Mouse (Mus musculus): Measurements from ENCODE around the gene Spag5. TPM values are rescaled to one million over a fixed set of nuclear protein-coding genes. Genes with fewer than 3 reads are reported as not detected.

Gene Spag5
- polyA plus RNA-seq, 1 experiment from 2014 or later = 41.8 TPM

DNA sequence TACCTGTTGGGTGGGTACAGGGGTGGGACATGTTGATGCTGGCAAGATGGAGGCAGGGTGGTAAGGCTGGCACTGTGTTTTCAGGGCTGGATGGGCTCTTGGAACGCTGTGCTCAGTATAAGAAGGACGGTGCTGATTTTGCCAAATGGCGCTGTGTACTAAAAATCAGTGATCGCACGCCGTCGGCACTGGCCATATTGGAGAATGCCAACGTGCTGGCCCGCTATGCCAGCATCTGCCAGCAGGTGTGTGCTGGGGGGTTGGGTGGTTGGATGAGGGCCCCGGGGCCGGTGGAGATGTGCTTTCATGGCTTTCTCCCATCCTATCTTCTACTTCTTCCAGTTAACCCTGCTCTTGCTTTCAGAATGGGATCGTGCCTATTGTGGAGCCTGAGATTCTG, 23.6 kb downstream of the Spag5 start:
- Histone ChIP-seq H3K36me3 (ENCODE audit: poor library complexity, severe bottlenecking) (peaks cover 36% of the 10 kb centered on the region), H3K27ac (0 out of 2 replicates have a peak overlapping the region, but pooled peaks have one; percentile 69), H3K9ac (no peak overlapping the region), H3K4me3 (peak overlapping the region; percentile 35; the same call in 1 of the 2 replicates), H3K4me2 (peak overlapping the region; percentile 54), H3K27me3 (no peaks in the 10 kb centered on the region), H3K9me3 (replicated peaks) (no peaks in the 10 kb centered on the region), H3K4me1 (peaks cover 56% of the 10 kb centered on the region)
- 97% methylated on average over 12 of the region's 12 CpGs for WGBS
- no peak for ATAC-seq

DNA sequence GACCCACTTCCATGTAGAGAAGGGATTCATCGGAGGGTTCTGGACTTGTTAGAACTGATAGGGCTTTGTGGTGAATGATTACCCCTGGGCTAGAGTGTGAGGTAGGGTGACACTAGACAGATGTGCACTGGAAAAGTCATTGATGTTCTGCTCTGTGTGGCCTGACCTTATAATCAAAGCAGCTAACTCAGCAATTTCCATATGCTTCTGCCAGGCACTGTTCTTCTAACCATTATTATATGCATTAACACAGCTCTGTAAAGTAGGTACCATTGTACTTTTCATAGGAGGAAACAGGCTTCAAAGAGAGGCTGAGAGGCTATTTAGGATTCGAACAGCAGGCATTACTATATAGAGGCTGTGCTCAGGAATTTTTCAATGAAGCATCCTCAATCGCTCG, 25.9 kb downstream of the Spag5 start:
- no peaks in the 10 kb centered on the region for H3K27me3 ChIP-seq
- no peak overlapping the region; the same call in 1 of the 2 replicates for H3K4me3 ChIP-seq
- H3K27ac ChIP-seq = no peak overlapping the region
- no peaks in the 10 kb centered on the region for H3K9me3 ChIP-seq (replicated peaks)
- no peak overlapping the region for H3K9ac ChIP-seq
- 92% methylated on average over 4 of the region's 4 CpGs for WGBS
- ATAC-seq = no peak
- H3K4me1 ChIP-seq = peaks cover 44% of the 10 kb centered on the region
- H3K4me2 ChIP-seq = no peak overlapping the region
- H3K36me3 ChIP-seq (ENCODE audit: poor library complexity, severe bottlenecking) = peaks cover 18% of the 10 kb centered on the region

DNA sequence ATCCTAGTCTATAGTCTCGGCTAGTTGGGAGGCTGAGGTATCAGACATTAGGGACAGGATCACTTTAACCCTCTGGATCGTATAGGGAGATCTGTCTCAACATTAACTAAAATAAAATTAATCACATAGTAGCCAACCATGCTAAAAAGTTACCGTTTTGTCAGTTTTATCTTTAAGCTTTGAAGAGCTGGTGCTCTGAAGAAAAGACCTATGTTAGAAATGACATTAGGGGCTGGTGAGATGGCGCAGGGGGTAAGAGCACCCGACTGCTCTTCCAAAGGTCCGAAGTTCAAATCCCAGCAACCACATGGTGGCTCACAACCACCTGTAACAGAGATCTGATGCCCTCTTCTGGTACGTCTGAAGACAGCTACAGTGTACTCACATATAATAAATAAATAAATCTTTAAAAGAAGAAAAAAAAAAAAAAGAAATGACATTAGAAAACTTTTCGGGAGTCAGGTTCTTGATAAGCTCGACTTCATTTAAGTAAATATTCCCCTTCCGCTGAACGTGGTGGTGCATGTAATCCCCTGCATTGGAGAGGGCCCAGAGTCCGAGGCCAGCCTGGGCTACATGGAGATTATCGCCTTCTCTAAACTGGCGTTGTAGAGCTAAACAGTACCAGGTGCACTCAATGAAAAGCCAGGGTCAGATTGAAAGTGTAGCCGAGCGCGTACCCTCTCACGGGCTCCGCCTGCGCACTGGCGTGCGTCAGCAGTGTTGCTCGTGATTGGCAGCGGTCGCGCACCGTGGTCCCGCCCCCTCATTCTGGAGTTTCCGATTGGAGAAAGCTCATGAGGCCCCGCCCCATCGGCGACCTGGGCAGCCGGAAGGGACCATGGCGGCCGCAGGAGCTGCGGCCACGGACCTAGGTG, 26.5 kb downstream of the Spag5 start, which contains the start of gene Pigs:
Pigs (plus strand) TSS at position 782 of the 878 bp plus-strand sequence.
- Histone ChIP-seq H3K4me2 (peak within 1 kb of the TSS; percentile 97), H3K4me1 (peaks cover 38% of the 10 kb centered on the region), H3K9ac (peak within 1 kb of the TSS; percentile 90), H3K4me3 (peak within 1 kb of the TSS; percentile 79), H3K27me3 (no peaks in the 10 kb centered on the region), H3K27ac (peak within 1 kb of the TSS; percentile 7; the same call in 1 of the 2 replicates), H3K36me3 (ENCODE audit: poor library complexity, severe bottlenecking) (peaks cover 24% of the 10 kb centered on the region), H3K9me3 (replicated peaks) (no peaks in the 10 kb centered on the region)
- peak; percentile 97 for ATAC-seq
- WGBS = 14% methylated on average over 37 of the region's 37 CpGs

DNA sequence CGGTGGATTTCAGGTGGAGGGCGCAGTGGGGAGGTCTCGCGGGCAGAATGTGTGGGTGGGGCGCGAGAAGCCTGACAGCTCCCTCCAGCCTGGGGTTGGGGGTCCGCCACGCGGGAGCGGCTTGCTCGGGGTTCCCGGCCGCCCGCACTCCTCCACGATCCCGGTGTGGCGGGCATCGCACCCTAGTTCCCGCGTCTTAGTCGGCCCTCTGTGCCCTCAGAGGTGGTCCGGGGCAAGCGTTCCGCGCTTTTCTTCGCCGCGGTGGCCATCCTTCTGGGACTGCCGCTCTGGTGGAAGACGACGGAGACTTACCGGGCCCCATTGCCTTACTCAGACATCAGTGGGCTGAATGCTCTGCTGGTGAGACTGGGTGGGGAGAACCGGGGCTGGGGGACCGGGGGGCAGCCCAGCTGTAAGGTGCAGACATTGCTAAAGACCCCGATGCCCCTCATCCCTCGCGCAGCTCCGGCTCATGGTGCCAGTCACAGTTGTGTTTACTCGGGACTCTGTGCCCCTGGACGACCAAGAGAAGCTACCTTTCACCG, 27.3 kb downstream of the Spag5 start:
- H3K27ac ChIP-seq = 0 out of 2 replicates have a peak overlapping the region, but pooled peaks have one; percentile 7
- H3K36me3 ChIP-seq (ENCODE audit: poor library complexity, severe bottlenecking) = peaks cover 31% of the 10 kb centered on the region
- H3K4me3 ChIP-seq = peak overlapping the region; percentile 79
- H3K4me1 ChIP-seq = peaks cover 31% of the 10 kb centered on the region
- under 1% methylated on average over 29 of the region's 41 CpGs for WGBS
- H3K4me2 ChIP-seq = peak overlapping the region; percentile 97
- H3K27me3 ChIP-seq = no peaks in the 10 kb centered on the region
- no peaks in the 10 kb centered on the region for H3K9me3 ChIP-seq (replicated peaks)
- peak; percentile 62 for ATAC-seq
- H3K9ac ChIP-seq = peak overlapping the region; percentile 90

DNA sequence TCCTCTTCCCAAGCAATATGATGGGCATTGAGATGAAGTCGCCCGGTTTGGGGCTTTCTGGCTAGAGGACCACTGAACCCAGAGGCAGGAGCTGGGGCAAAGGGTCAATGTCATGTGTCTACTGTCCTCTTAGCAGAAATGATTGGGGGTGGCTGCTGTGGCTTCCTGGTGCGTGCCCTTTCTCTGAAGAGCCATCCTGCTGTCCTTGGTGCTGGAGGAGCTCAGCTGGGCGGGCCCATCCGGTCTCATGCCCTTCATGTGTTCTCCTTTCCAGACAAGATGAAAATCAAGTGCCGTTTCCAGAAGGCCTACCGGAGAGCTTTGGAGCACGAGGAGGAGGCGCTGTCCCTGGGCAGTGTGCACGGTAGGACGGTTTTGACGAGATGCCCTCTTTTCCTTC, 31.3 kb downstream of the Spag5 start:
- WGBS = 96% methylated on average over 12 of the region's 12 CpGs
- no peak overlapping the region for H3K4me3 ChIP-seq
- H3K4me2 ChIP-seq = no peak overlapping the region
- no peak overlapping the region for H3K9ac ChIP-seq
- peaks cover 55% of the 10 kb centered on the region for H3K36me3 ChIP-seq (ENCODE audit: poor library complexity, severe bottlenecking)
- H3K27me3 ChIP-seq = no peaks in the 10 kb centered on the region
- no peaks in the 10 kb centered on the region for H3K9me3 ChIP-seq (replicated peaks)
- H3K27ac ChIP-seq = no peak overlapping the region
- ATAC-seq = no peak
- H3K4me1 ChIP-seq = peaks cover 12% of the 10 kb centered on the region

DNA sequence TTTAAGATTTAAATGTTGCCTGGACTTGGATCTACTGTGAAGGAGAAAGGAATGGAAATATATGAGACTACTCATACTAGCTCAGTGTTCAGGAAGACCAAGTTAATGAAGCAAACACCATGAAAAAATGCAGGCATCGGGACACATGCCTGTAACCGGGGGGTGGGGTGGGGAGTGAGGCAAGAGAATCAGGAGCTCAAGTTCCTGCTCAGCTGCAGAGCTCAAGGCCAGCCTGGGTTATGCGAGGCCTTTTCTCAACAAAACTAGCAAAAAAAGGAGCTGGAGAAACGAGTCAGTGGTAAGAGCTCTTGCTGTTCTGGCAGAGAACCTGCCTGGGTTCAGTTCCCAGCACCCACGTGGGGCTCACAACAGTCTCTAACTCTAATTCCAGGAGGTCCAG, 32.7 kb downstream of the Spag5 start:
- H3K27me3 ChIP-seq = no peaks in the 10 kb centered on the region
- H3K4me1 ChIP-seq = peaks cover 8% of the 10 kb centered on the region
- H3K27ac ChIP-seq = no peak overlapping the region
- no peak overlapping the region for H3K4me2 ChIP-seq
- no peaks in the 10 kb centered on the region for H3K9me3 ChIP-seq (replicated peaks)
- WGBS = 92% methylated on average over 5 of the region's 5 CpGs
- no peak overlapping the region for H3K9ac ChIP-seq
- ATAC-seq = no peak
- H3K4me3 ChIP-seq = no peak overlapping the region
- H3K36me3 ChIP-seq (ENCODE audit: poor library complexity, severe bottlenecking) = peaks cover 67% of the 10 kb centered on the region

DNA sequence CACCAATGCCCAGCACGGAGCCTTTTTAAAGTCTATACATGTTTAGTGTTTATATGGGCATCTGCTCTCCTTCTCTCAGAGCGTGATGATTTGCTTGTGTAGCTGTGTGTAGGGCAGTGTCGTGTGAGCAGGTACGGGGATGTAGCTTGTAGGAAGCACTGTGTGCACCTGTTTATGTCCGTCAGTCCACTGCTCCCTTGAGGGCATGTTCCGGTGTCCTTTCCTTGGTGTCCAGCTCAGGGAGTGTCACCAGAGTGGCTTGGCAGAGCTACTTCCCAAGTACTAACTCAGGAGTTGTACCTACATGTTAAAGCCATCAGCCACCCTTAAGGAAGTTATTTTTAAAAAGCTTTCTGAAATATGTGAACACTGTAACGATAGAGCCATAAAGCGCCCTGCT, 35.7 kb downstream of the Spag5 start:
- Histone ChIP-seq H3K27me3 (no peaks in the 10 kb centered on the region), H3K36me3 (ENCODE audit: poor library complexity, severe bottlenecking) (peaks cover 96% of the 10 kb centered on the region), H3K4me3 (no peak overlapping the region), H3K9ac (no peak overlapping the region), H3K9me3 (replicated peaks) (no peaks in the 10 kb centered on the region), H3K27ac (no peak overlapping the region), H3K4me1 (no peaks in the 10 kb centered on the region), H3K4me2 (no peak overlapping the region)
- ATAC-seq = no peak
- 94% methylated on average over 8 of the region's 8 CpGs for whole genome bisulfite sequencing

DNA sequence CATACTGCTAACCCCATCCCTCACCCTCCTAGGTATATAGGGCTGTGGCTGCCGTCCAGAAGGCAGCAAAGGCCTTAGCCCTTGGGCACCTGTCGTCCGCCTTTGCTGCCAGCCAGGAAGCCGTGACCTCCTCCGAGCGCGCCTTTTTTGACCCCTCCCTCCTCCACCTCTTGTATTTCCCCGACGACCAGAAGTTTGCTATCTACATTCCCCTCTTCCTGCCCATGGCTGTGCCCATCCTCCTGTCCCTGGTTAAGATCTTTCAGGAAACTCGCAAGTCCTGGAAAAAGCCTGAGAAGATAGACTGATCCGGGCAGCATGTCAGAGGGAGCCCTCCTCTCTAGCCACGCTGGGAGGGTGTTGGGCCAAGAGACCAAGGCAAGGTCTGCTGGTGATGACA, 40.4 kb downstream of the Spag5 start:
- Histone ChIP-seq H3K9me3 (replicated peaks) (no peaks in the 10 kb centered on the region), H3K9ac (no peak overlapping the region), H3K4me3 (no peak overlapping the region), H3K36me3 (ENCODE audit: poor library complexity, severe bottlenecking) (peaks cover 50% of the 10 kb centered on the region), H3K4me1 (peaks cover 35% of the 10 kb centered on the region), H3K4me2 (no peak overlapping the region), H3K27me3 (no peaks in the 10 kb centered on the region), H3K27ac (no peak overlapping the region)
- ATAC-seq = no peak
- 89% methylated on average over 12 of the region's 12 CpGs for WGBS

DNA sequence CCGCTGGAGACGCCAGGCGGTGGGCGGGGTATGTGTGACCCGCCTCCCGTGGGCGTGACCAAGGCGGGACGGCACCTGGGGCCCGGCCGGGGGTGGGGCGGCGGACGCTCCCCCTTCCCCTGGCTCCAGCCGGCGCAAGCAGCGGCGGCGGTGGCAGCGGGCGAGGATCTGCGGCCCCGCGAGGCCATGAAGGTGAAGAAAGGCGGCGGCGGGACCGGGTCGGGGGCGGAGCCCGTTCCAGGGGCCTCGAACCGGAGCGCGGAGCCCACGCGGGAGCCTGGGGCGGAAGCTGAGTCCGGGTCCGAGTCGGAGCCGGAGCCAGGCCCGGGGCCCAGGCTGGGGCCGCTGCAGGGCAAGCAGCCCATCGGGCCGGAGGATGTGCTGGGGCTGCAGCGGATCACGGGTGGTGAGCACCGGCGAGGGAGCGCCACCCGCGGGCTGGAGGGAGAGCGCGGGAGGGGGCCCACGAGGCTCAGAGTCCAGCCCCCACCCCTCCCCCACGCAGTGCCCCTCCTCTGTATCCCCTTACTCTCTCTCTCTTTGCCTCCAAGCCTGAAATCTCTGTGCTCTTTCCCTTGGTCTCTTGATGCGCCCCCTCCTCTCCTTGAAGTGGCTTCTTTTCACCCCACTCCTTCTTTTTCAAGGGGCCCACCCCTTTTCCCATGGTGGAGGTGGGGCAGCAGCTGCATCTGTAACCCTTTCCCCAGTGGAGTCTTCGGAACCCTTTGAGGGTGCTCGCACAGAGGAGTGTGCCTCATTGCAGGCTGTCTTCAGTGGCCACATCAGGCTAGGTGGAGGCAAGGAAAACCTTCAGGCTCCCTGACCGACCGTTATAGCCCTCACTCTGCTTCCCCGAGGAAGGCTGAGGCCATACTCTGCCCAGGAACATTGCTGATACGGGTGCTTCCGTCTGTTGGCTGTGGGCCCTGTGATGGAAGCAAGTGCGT, 42.3 kb downstream of the Spag5 start, which contains the start of gene Unc119:
Unc119 (plus strand) TSS at position 102 of the 947 bp plus-strand sequence.
- Histone ChIP-seq H3K4me3 (peak within 1 kb of the TSS; percentile 87), H3K36me3 (ENCODE audit: poor library complexity, severe bottlenecking) (peaks cover 46% of the 10 kb centered on the region), H3K27me3 (no peaks in the 10 kb centered on the region), H3K27ac (peak within 1 kb of the TSS; percentile 83), H3K4me2 (peak within 1 kb of the TSS; percentile 72), H3K9ac (peak within 1 kb of the TSS; percentile 97), H3K9me3 (replicated peaks) (no peaks in the 10 kb centered on the region), H3K4me1 (peaks cover 41% of the 10 kb centered on the region)
- peak; percentile 87 for ATAC-seq
- WGBS = under 1% methylated on average over 45 of the region's 66 CpGs

DNA sequence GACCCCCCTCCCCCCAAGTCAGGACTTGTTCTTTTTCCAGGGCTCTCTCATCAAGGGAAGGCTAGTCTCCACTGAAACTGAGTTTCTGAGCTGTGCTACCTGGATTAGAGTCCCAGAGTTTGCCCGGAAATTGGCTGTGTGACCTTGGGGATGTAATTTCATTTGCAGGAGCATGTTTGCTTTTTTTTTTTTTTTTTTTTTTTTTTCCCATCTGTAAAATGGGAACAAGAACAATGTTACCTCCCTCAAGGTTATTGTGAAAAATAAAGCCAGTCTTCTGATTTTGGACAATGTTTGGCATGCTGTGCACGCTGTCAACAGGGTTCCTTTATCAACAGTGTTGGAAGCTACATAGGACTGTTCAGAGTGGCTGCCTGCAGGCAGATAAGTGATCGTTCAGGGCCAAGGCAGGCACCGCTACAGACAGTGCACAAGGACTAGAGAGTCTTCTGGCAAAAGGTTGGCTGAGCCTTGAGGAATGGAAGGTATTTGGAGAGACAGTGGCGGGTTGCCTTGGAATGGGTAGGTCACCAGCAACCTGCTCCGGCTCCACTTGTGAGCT, 43.1 kb downstream of the Spag5 start:
- no peaks in the 10 kb centered on the region for H3K9me3 ChIP-seq (replicated peaks)
- peak overlapping the region; percentile 72 for H3K4me2 ChIP-seq
- no peaks in the 10 kb centered on the region for H3K27me3 ChIP-seq
- ATAC-seq = no peak
- peaks cover 41% of the 10 kb centered on the region for H3K4me1 ChIP-seq
- peak overlapping the region; percentile 87 for H3K4me3 ChIP-seq
- peak overlapping the region; percentile 97 for H3K9ac ChIP-seq
- H3K27ac ChIP-seq = peak overlapping the region; percentile 83
- H3K36me3 ChIP-seq (ENCODE audit: poor library complexity, severe bottlenecking) = peaks cover 46% of the 10 kb centered on the region
- WGBS = 82% methylated on average over 6 of the region's 6 CpGs

Data from forebrain, embryonic 13.5 days (tissue).